Mouse (Mus musculus) embryo, embryonic 10 days (tissue): ENCODE measurements around the gene Clint1.

Experiments used
- DNase-seq: peaks from one replicate; pipeline ENCODE4 v3.0.0-alpha.2; 2015; ENCODE audit warnings: low spot score

Clint1 gene

DNA sequence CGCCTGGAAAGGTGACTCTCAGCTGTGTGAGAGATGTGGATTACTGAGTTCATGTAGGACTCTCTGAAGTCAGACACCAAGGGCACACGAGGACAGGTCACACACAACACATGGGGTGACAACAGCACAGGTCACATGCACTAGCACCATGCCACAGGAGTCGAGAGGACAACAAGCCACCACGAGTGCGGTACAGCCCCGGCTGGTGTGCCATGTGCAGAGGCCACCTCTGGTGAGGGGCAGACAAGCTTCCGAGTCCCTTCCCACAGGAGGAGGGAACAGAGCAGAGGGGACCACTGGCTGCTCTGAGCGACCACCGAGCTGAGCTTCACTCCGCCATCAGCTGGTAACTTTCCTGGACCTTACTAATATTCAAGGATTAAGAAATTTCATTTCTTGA lies 80.9 kb downstream of the Clint1 start:
- DNase-seq: no peak

DNA sequence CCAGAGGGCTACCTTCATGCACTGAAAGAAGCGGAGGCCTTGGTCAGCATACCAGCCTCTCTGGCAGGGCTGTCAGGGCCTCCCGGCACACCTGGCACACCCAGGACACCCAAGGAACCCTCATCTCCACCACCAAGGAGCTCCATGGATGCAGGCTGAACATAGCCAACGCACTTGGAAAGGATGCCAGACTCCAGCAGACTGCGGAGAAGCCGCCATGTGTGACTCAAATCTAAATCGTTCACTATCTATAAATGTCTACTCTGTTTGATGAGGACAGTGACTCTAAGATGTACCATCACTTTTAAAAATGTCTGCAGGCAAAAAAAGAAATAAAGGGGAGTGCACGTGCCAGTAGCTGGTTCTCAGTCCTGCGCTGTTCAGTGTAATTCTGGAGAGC lies 85.6 kb downstream of the Clint1 start:
- no peak for DNase-seq

DNA sequence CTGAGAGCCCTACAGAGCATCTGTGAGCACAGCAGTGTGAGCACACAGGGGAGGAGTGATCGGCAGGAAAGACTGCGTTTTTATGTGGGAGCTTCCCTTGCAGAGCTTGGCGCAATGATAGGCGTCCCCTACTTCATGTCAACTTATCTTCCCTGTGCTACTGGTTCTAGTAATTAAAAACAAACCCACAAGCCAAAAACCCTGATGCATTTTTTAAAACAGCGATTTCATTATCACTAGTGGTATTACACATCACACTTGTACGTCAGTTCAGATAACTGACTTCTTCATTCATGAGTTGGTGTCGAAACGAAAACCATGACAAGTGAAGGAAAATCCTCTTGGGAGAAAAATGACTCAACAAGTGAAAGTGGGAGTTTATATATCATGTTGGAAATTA lies 87.1 kb downstream of the Clint1 start:
- DNase-seq: no peak

DNA sequence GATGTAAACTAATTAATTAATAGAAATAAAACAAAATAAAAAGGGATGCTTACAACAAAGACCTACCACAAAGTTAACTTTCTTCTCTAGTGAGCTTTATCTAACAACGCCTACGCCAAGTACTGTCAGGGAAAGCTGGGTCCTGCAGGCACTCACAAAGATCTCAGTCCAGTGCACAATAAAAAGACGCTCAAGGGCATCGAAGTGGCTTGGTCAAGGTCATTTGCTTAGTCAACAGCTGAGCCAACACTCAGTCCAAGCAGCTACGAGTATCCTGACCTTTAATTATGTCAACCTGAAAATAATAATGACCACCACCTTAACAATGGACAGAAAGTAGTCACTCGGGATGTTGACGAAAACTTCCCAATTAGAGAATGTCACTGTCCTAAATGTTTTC lies 90.4 kb downstream of the Clint1 start:
- no peak for DNase-seq

DNA sequence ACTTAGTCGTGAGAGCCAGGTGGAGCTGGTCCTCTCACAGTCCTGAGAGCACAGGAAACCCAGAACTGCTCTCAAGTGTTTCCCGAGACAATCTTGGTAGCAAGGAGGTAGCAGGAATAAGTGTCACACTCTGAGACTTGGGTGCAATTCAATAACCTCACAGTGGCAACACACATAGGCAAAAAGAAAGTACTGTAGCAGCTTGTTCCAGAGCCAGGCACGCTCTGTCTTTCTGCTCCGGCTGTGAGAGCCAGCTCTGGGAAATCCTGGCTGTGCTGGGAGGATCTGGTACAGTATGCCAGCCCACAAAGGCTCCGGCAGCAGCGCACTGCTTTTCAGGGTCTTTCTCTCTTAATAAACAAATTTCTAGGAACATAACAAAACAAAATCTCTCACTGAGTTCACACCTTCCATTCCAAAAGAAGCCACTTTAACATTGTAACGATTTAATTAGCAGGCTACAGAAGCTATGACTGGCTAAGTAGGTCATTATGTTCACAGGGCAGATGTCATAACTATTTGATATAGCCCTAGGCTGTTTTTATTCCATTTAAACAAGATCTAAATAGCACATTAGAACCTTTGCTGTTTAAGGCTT lies 91.4 kb downstream of the Clint1 start:
- DNase-seq: no peak

DNA sequence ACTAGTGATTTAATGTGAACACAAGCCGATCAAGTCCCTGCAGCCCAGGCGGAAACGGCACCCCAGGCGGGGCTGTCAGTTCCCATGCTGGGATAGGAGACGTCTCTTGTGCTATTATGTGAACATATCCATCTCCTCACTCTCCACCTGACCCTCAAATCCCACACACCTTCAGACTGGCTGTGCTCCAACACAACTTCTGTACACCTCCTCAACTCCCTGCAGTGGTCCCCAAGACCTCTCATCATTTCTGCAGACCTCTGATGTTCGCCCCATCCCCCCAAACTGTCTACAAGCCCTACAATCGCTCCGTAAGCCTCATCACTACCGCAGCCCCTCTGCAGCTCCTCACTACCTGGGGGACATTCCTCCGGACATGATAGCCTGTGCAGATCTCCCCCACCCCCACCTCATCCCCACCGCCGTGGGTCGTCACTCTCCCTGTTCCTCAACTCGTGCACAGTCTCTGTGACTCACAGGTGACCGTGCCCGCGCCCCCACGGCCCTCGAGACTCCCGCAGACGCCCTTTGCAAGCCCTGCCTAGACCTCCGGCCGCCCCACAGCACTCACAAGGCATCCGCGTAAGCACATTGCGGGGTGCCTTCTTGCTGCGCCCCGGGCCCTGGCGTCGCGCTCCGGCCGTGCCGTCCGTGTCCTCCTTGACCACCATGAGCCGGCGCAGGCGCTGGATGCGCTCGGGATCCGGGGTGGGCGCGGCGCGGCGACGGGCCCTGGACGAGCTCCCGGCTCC lies 92.2 kb downstream of the Clint1 start:
- peak; percentile 44 for DNase-seq

DNA sequence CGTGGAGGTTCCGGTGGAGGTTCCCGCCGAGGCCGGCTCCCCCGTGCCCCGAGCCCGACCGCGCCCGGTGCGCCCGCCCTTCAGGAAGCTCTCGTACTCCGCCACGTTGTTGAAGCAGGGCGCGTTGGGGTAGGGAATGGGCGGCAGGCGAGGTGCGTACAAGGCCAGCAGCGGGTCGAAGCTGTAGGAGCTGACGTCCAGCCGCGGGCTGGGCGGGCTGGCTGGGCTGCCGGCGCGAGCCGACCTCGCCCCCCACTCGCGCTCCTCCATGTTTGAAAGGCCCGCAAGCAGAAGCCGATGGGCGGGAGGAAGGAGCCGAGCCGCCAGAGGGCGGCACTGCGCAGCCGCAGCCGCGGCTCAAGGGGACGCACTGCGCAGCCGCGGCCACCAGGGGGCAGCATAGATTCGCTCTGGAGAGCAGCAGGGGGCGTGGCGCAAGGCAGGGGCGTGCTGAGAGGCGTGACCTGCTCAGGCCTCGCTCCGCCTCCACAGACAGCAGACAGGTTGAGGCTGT lies 92.8 kb downstream of the Clint1 start, which contains the start of gene Lsm11:
Gene Lsm11, minus strand, starts transcription at position 293 of the 514 bp plus-strand sequence.
- DNase-seq: peak; percentile 96

DNA sequence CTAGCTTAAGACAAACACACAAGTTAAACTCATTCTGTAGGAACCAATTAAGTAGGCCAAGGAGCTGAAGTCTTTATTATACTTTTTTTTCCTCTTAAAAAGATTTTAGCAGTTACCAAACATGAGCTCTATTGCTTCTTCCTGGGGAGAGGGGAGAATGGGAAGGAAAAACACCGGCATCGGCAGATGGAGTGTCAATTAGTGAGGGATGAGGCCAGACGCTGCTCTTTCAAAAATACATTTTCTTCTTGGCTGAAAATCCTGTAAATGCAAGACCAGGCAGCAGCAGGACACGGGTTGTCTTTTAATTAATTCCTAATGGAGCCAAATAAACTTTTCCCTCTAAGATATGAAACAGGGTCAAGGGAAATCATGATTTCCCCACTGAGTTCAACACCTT lies 94.9 kb downstream of the Clint1 start:
- no peak for DNase-seq

DNA sequence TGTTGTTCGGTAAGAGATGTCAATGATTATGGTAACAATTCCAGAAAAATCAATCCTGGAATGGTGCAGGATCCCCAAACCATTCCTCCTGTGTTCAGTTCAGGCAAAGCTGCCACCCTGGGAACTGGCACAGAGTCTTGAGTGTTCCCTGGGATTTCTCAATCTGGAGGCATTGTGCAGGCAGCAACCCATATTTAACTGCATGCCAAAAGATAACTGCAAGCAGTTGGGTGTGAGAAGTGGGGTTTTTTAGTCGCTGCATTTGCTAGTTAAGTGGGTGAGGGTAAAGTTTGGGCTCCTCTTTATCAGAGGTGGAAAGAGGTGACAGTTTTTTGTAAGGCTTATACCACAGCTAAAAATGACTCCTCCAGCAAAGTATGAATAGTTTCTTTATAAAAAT lies 95.6 kb downstream of the Clint1 start:
- no peak for DNase-seq

DNA sequence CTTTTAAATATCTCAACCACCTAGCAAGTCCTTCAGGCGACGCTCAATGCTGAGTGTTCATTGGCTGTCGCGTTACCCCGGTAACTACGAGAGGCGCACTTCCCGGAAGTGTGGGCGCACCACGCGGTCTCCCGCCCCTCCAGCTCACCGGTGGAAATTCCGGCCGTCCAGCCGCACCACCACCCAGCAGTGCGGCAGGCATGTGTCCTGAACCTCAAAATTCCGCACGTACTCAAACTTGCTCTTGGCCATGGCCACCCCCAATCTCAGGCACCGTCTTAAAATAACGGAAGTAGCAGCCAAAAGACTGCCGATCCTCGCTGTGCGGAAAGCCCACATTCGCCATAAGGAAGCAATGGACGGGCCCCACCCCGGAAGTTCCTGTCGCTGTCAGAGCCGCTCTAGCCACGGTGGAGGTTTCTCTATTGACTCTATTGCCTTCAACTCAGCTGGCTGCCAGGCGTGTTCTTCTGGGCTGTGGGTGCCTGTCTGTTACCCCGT lies 103.3 kb downstream of the Clint1 start, which contains the start of gene Thg1l:
Gene Thg1l, minus strand, starts transcription at position 368 of the 501 bp plus-strand sequence.
- DNase-seq: peak; percentile 97

DNA sequence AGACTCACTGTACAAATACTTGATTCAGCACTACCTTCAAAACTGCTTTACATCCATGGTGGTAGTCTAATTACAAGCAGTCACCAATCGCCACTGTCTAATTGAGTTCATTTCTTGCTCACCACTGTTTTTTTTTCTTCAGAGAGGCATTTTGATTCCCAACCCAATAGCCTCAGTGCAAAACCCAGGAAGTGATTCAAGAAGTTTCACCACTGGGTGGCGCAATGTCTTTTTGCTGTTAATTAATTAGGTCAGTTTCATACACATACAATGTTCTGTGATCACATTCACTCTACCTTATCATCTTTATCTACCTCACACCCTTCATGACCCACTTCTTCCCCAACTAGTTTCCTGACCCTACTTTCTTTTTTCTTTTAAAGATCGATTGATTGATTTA lies 107.7 kb downstream of the Clint1 start:
- DNase-seq: peak; percentile 11

DNA sequence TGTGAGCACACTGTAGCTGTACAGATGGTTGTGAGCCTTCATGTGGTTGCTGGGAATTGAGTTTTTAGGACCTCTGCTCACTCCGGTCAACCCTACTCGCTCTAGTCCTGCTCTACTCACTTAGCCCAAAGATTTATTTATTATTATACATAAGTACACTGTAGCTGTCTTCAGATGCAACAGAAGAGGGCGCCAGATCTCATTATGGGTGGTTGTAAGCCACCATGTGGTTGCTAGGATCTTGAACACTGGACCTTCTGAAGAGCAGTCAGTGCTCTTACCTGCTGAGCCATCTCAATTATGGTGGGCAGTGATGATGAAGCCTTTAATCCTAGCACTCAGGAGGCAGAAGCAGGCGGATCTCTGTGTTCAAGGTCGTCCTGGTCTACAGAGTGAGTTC lies 108.2 kb downstream of the Clint1 start:
- DNase-seq: peak; percentile 19
